Comparison of ENCODE assay signal across 9 mouse cellular contexts in genomic region chr4:133493895-133494294, GRCm38 (mm10). TPM values are rescaled to one million over a fixed set of nuclear protein-coding genes. Genes with fewer than 3 reads are reported as not detected.
DNase-seq lines count a peak whose midpoint lies in the region; ATAC-seq and TF ChIP-seq lines count a peak whose summit lies in the region.
"Had no signal": no experiment of that assay in that cellular context is flagged by ENCODE, and none has a peak within 500 bp of the region (broad histone marks: within the 10 kb centered on the region; RNA-seq: fewer than 3 reads in every experiment).

No protein-coding gene starts in this region.

- TF ChIP-seq EP300 in MEL (IDR thresholded peaks at IDR 0.05; ENCODE audit: low read depth in 1 of 2, low read length in 2 of 2): no peak

- H3K79me2 ChIP-seq in MEL (ENCODE audit: control insufficient read depth, insufficient read depth, low read length, poor library complexity): no peaks in the 10 kb centered on the region; the same call in 1 of the 2 replicates

- no peak for TF ChIP-seq CTCF in MEL (IDR thresholded peaks at IDR 0.05 in 2 of 3, conservative IDR thresholded peaks at IDR 0.05 in 1 of 3; ENCODE audit: control insufficient read depth in 1 of 3, insufficient read depth in 1 of 3, low read depth in 2 of 3, low read length in 3 of 3, poor library complexity in 1 of 3, severe bottlenecking in 1 of 3)

- peaks cover 0 to 2% of the 10 kb centered on the region in 2 experiments; a peak in 1 of 4 replicates for H3K36me3 ChIP-seq in MEL (ENCODE audit: control insufficient read depth in 1 of 2, insufficient read depth in 2 of 2, low read length in 2 of 2)
- H3K36me3 ChIP-seq in hindbrain, embryonic 10.5 days: no peaks in the 10 kb centered on the region
- H3K36me3 ChIP-seq in liver, embryonic 16.5 days (ENCODE audit: control insufficient read depth, insufficient read depth): no peaks in the 10 kb centered on the region
- H3K36me3 ChIP-seq: G1E had no signal

- no peaks in the 10 kb centered on the region for H3K9me3 ChIP-seq in MEL (replicated peaks; ENCODE audit: insufficient read depth, low read length)
- H3K9me3 ChIP-seq in hindbrain, embryonic 10.5 days: no peaks in the 10 kb centered on the region
- no peaks in the 10 kb centered on the region for H3K9me3 ChIP-seq in liver, embryonic 16.5 days (replicated peaks; ENCODE audit: control insufficient read depth, low read length)

- TF ChIP-seq POLR2A in MEL (IDR thresholded peaks at IDR 0.05; ENCODE audit: control insufficient read depth in 1 of 2, insufficient read depth in 1 of 2, low read depth in 1 of 2, low read length in 2 of 2, poor library complexity in 1 of 2): no peak

- peak overlapping the region; percentile 70 for H3K4me2 ChIP-seq in liver, embryonic 16.5 days (ENCODE audit: low read depth, low read length)

- peak overlapping the region; percentile 69 to 83 for H3K4me3 ChIP-seq in MEL (ENCODE audit: control insufficient read depth in 1 of 2, insufficient read depth in 1 of 2, low read depth in 2 of 2, low read length in 2 of 2)
- peak overlapping the region; percentile 47 for H3K4me3 ChIP-seq in hindbrain, embryonic 10.5 days
- peak overlapping the region; percentile 35 for H3K4me3 ChIP-seq in liver, embryonic 16.5 days (ENCODE audit: low read depth, low read length)

- no peak for TF ChIP-seq RAD21 in MEL (IDR thresholded peaks at IDR 0.05; ENCODE audit: low read depth, low read length)

- no peak for ATAC-seq in liver, embryonic 16.5 days (ENCODE audit: low read depth)

- no peak overlapping the region for H3K27ac ChIP-seq in MEL (ENCODE audit: control insufficient read depth, low read depth, low read length)
- no peak overlapping the region; the same call in 1 of the 2 replicates for H3K27ac ChIP-seq in hindbrain, embryonic 10.5 days
- no peak overlapping the region for H3K27ac ChIP-seq in liver, embryonic 16.5 days (ENCODE audit: low read length)

- DNase-seq in embryo, embryonic 11 days: peak; percentile 26
- DNase-seq in embryo, embryonic 10.5 days (ENCODE audit: low spot score): no peak
- DNase-seq in MEL (ENCODE audit: low read depth, low spot score): no peak
- no peak for DNase-seq in hindbrain, embryonic 10.5 days (ENCODE audit: low spot score)
- no peak for DNase-seq in right cerebral cortex, postnatal 25 days
- no peak for DNase-seq in urinary bladder, postnatal 25 days (ENCODE audit: low spot score)
- no peak for DNase-seq in gastrocnemius, adult 18-20 months (ENCODE audit: low spot score)

- H3K4me1 ChIP-seq in MEL (ENCODE audit: control insufficient read depth in 1 of 2, insufficient read depth in 2 of 2, low read length in 2 of 2): peaks cover 0 to 8% of the 10 kb centered on the region in 2 experiments; a peak in 2 of 4 replicates
- H3K4me1 ChIP-seq in hindbrain, embryonic 10.5 days (replicated peaks): peaks cover 47% of the 10 kb centered on the region
- H3K4me1 ChIP-seq in liver, embryonic 16.5 days (ENCODE audit: control insufficient read depth, low read depth, low read length): peaks cover 24% of the 10 kb centered on the region

- H3K9ac ChIP-seq in MEL (ENCODE audit: control insufficient read depth, low read depth, low read length, poor library complexity, severe bottlenecking): peak overlapping the region; percentile 61
- no peak overlapping the region for H3K9ac ChIP-seq in liver, embryonic 16.5 days (ENCODE audit: low read depth, low read length)

- H3K27me3 ChIP-seq in MEL (ENCODE audit: control insufficient read depth in 1 of 2, insufficient read depth in 2 of 2, low read length in 2 of 2): no peaks in the 10 kb centered on the region; a peak in 2 of 4 replicates
- peaks cover 59% of the 10 kb centered on the region for H3K27me3 ChIP-seq in hindbrain, embryonic 10.5 days (ENCODE audit: insufficient read depth, poor library complexity, severe bottlenecking)
- peaks cover 52% of the 10 kb centered on the region for H3K27me3 ChIP-seq in liver, embryonic 16.5 days (ENCODE audit: control insufficient read depth, insufficient read depth, low read depth, low read length)

- 28% methylated on average over 10 of the region's 12 CpGs for WGBS in hindbrain, embryonic 10.5 days
- 12% methylated on average over 12 of the region's 12 CpGs for WGBS in liver, embryonic 16.5 days (ENCODE audit: insufficient replicate concordance)

TF ChIP-seq in MEL, 35 proteins besides CTCF, POLR2A, EP300 and RAD21:
- no peak for TF ChIP-seq E2F4 (IDR thresholded peaks at IDR 0.05; ENCODE audit: borderline replicate concordance, low read depth, low read length)
- no peak for TF ChIP-seq CHD2 (IDR thresholded peaks at IDR 0.05; ENCODE audit: low read length)
- TF ChIP-seq JUND (IDR thresholded peaks at IDR 0.05; ENCODE audit: low read depth, low read length): no peak
- no peak for TF ChIP-seq MYB (IDR thresholded peaks at IDR 0.05; ENCODE audit: low read depth, low read length)
- TF ChIP-seq TCF12 (IDR thresholded peaks at IDR 0.05; ENCODE audit: low read depth, low read length): no peak
- no peak for TF ChIP-seq ZC3H11A (IDR thresholded peaks at IDR 0.05; ENCODE audit: low read depth, low read length)

RNA-seq across cellular contexts. Expression of gene Trnp1, which starts 4.5 kb away (rescaled TPM):
- 0.92 and 1.6 TPM in 2 replicates for total RNA-seq in MEL (2012; rRNA removed)
- polyA plus RNA-seq in MEL (2012; ENCODE audit: insufficient read depth in 1 of 2, insufficient read length in 2 of 2, low read depth in 1 of 2, low replicate concordance in 2 of 2, missing spikeins in 1 of 2): 1 to 10 TPM in 1 of 2 experiments, not detected in 1; 1.6 TPM
- polyA plus RNA-seq in hindbrain, embryonic 10.5 days (2016; fragmentation: Nextera tagmentation; extraction: Ambion mirVana): 1.1 and 1.3 TPM in 2 replicates
- polyA plus RNA-seq in liver, embryonic 16.5 days (2015; fragmentation: Nextera tagmentation; extraction: Ambion mirVana): not detected in 2 replicates
- total RNA-seq in gastrocnemius, adult 18-20 months (2021): 1 to 10 TPM; 1.1 to 1.3 TPM
- polyA plus RNA-seq: G1E had no signal

RNA-seq across cellular contexts. Expression of gene Tent5b, which starts 14.0 kb away (rescaled TPM):
- 3.5 and 3.6 TPM in 2 replicates for total RNA-seq in MEL (2012; rRNA removed)
- 1 to 10 TPM in 1 of 2 experiments, not detected in 1; 2.5 TPM for polyA plus RNA-seq in MEL (2012; ENCODE audit: insufficient read depth in 1 of 2, insufficient read length in 2 of 2, low read depth in 1 of 2, low replicate concordance in 2 of 2, missing spikeins in 1 of 2)
- 1.2 and 2.1 TPM in 2 replicates for polyA plus RNA-seq in hindbrain, embryonic 10.5 days (2016; fragmentation: Nextera tagmentation; extraction: Ambion mirVana)
- polyA plus RNA-seq in liver, embryonic 16.5 days (2015; fragmentation: Nextera tagmentation; extraction: Ambion mirVana): 0.09 and 0.12 TPM in 2 replicates
- total RNA-seq in gastrocnemius, adult 18-20 months (2021): 1 to 10 TPM; 1.1 to 2.2 TPM
- total RNA-seq: G1E had no signal
- polyA plus RNA-seq: G1E had no signal

RNA-seq across cellular contexts. Expression of gene Kdf1, which starts 24.9 kb away (rescaled TPM):
- total RNA-seq in MEL (2012; rRNA removed): 0.12 TPM in 1 of 2 replicates, not detected in the other
- polyA plus RNA-seq in MEL (2012; ENCODE audit: insufficient read depth in 1 of 2, insufficient read length in 2 of 2, low read depth in 1 of 2, low replicate concordance in 2 of 2, missing spikeins in 1 of 2): under 1 TPM in 1 of 2 experiments, not detected in 1; 0.04 TPM
- polyA plus RNA-seq in hindbrain, embryonic 10.5 days (2016; fragmentation: Nextera tagmentation; extraction: Ambion mirVana): 3.9 and 5.6 TPM in 2 replicates
- polyA plus RNA-seq in liver, embryonic 16.5 days (2015; fragmentation: Nextera tagmentation; extraction: Ambion mirVana): 1.4 and 2.6 TPM in 2 replicates
- not detected for total RNA-seq in gastrocnemius, adult 18-20 months (2021)
- total RNA-seq: G1E had no signal
- polyA plus RNA-seq: G1E had no signal

RNA-seq across cellular contexts. Expression of gene Nudc, which starts 51.9 kb away (rescaled TPM):
- 504 and 516 TPM in 2 replicates for total RNA-seq in MEL (2012; rRNA removed)
- 100 to 1,000 TPM in 1 of 2 experiments, not detected in 1; 732 TPM for polyA plus RNA-seq in MEL (2012; ENCODE audit: insufficient read depth in 1 of 2, insufficient read length in 2 of 2, low read depth in 1 of 2, low replicate concordance in 2 of 2, missing spikeins in 1 of 2)
- polyA plus RNA-seq in hindbrain, embryonic 10.5 days (2016; fragmentation: Nextera tagmentation; extraction: Ambion mirVana): 438 and 476 TPM in 2 replicates
- polyA plus RNA-seq in liver, embryonic 16.5 days (2015; fragmentation: Nextera tagmentation; extraction: Ambion mirVana): 93.7 and 98.3 TPM in 2 replicates
- total RNA-seq in gastrocnemius, adult 18-20 months (2021): 10 to 100 TPM; 54.7 to 54.8 TPM

RNA-seq across cellular contexts. Expression of gene Nr0b2, which starts 59.3 kb away (rescaled TPM):
- not detected in 2 replicates for total RNA-seq in MEL (2012; rRNA removed)
- polyA plus RNA-seq in MEL (2012; ENCODE audit: insufficient read depth in 1 of 2, insufficient read length in 2 of 2, low read depth in 1 of 2, low replicate concordance in 2 of 2, missing spikeins in 1 of 2): under 1 TPM in 1 of 2 experiments, not detected in 1; 0.10 TPM
- 0.31 TPM in 1 of 2 replicates, not detected in the other for polyA plus RNA-seq in hindbrain, embryonic 10.5 days (2016; fragmentation: Nextera tagmentation; extraction: Ambion mirVana)
- 0.49 and 0.90 TPM in 2 replicates for polyA plus RNA-seq in liver, embryonic 16.5 days (2015; fragmentation: Nextera tagmentation; extraction: Ambion mirVana)
- total RNA-seq in gastrocnemius, adult 18-20 months (2021): not detected
- total RNA-seq: G1E had no signal
